Mouse (Mus musculus) kidney, embryonic 15.5 days (tissue): ENCODE data around the gene Asb18. TPM values are rescaled to one million over a fixed set of nuclear protein-coding genes. Genes with fewer than 3 reads are reported as not detected.

Experiments used
- ATAC-seq: fragments of 200-750 bp; cut with Nextera tagmentation; replicated peaks from 2 replicates; pipeline ENCODE4 v1.8.0; 2017; ENCODE audit warnings: moderate TSS enrichment; ENCODE audit not compliant: low FRiP score
- H3K27ac ChIP-seq: fragments of 300-500 bp; sonication (generic); 2 replicates; pipeline ENCODE4 v1.5.1; 2015; ENCODE audit warnings: mild to moderate bottlenecking, inconsistent platforms
- H3K27me3 ChIP-seq: fragments of 300-500 bp; sonication (generic); 2 replicates; pipeline ENCODE4 v1.6.1; 2015; ENCODE audit warnings: inconsistent platforms
- H3K36me3 ChIP-seq: fragments of 300-500 bp; sonication (generic); 2 replicates; pipeline ENCODE4 v1.6.1; 2015; ENCODE audit warnings: inconsistent platforms
- H3K4me1 ChIP-seq: fragments of 300-500 bp; sonication (generic); 2 replicates; pipeline ENCODE4 v1.6.1; 2015; ENCODE audit warnings: inconsistent platforms
- H3K4me2 ChIP-seq: fragments of 300-500 bp; sonication (generic); 2 replicates; pipeline ENCODE4 v1.6.1; 2015; ENCODE audit warnings: moderate library complexity, mild to moderate bottlenecking, inconsistent platforms
- H3K4me3 ChIP-seq: fragments of 300-500 bp; sonication (generic); replicated peaks from 2 replicates; pipeline ENCODE4 v1.5.1; 2015; ENCODE audit warnings: mild to moderate bottlenecking, inconsistent platforms
- H3K9ac ChIP-seq: fragments of 300-500 bp; sonication (generic); 2 replicates; pipeline ENCODE4 v1.6.1; 2015; ENCODE audit warnings: mild to moderate bottlenecking, inconsistent platforms
- H3K9me3 ChIP-seq: fragments of 300-500 bp; sonication (generic); replicated peaks from 2 replicates; pipeline ENCODE4 v1.6.1; 2016; ENCODE audit warnings: inconsistent platforms
- WGBS: fragments of 180-500 bp; shearing (Covaris S2); methylation state at CpG from one replicate; pipeline ENCODE4 v1.1.7; 2015; ENCODE audit warnings: mixed read lengths; 5-methylcytosine and 5-hydroxymethylcytosine counted together
- polyA plus RNA-seq: library from polyadenylated mRNA; unstranded; fragments of >200 nt; fragmentation: Nextera tagmentation; extraction: Ambion mirVana; gene quantifications from 2 replicates; pipeline ENCODE4 v1.2.1, GENCODE M21; 2015

Gene Asb18
- polyA plus RNA-seq, 1 experiment from 2014 or later, result 0.04 TPM

DNA sequence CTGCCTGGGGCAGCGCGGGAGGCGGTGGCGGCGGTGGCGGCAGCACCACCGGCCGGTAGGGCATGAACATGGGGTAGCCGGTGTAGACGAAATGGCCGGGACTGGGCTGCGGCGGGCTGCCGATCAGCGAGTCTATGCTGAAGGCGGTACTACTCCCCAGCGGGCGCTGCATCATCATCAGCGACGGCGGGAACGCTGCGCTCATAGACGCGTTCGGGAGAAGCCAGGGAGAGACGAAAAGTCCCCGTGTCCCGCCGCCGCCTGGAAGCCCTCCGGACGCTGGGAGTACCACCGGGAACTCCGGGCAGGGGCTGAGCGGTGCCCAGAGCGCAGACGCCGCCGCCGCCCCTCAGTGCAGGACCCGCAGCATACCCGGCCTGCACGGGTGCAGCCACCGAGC is 83.9 kb downstream of the Asb18 start:
- Histone ChIP-seq H3K36me3 (no peaks in the 10 kb centered on the region), H3K27me3 (peaks cover 99% of the 10 kb centered on the region), H3K4me2 (peak overlapping the region; percentile 79), H3K4me3 (peak overlapping the region; percentile 47), H3K9ac (peak overlapping the region; percentile 7; the same call in 1 of the 2 replicates), H3K27ac (no peak overlapping the region), H3K4me1 (peaks cover 53% of the 10 kb centered on the region), H3K9me3 (no peaks in the 10 kb centered on the region)
- WGBS, result under 1% methylated on average over 45 of the region's 45 CpGs
- ATAC-seq, result peak; percentile 34

DNA sequence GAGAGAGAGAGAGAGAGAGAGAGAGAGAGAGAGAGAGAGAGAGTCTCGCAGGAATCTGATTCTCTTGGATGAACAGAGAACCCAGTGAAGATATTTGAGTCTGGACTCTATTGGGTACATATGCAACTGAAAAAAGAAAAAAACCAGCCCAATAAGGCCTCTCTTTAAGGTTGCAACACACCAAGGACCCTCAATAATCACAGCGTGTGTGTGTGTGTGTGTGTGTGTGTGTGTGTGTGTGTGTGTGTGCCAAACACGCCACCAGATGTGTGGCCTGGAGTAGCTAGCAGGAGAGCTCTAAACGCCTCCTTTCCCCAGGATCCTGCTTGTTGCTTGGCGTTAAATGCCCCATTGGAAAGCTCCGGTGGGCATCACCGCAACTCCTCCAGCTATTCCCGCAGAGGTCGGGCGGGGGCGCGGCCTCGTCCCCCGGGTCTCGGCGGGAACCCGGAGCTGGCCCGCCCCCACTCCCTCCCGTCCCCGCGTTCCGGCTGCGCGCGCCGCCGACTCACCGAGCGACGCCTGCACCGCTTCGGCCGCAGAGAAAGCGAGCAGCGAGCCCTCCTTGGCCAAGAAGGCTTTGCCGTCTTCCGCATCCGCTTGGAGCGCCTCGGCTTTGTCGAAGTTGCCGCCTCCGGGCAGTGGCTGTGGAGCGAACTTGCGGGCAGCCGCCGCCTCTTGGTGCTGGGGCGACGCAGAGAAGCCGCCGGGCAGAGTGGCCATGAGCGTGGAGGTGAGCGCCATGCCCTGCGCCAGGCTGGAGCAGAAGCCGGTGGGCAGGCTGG is 84.6 kb downstream of the Asb18 start:
- no peaks in the 10 kb centered on the region for H3K36me3 ChIP-seq
- under 1% methylated on average over 55 of the region's 55 CpGs for WGBS
- peak overlapping the region; percentile 79 for H3K4me2 ChIP-seq
- H3K4me1 ChIP-seq, result peaks cover 56% of the 10 kb centered on the region
- H3K9ac ChIP-seq, result no peak overlapping the region; the same call in 1 of the 2 replicates
- ATAC-seq, result 0 out of 2 replicates have a peak, but pooled peaks have one; percentile 16
- H3K4me3 ChIP-seq, result peak overlapping the region; percentile 47
- H3K9me3 ChIP-seq, result no peaks in the 10 kb centered on the region
- H3K27me3 ChIP-seq, result peaks cover 99% of the 10 kb centered on the region
- no peak overlapping the region for H3K27ac ChIP-seq

DNA sequence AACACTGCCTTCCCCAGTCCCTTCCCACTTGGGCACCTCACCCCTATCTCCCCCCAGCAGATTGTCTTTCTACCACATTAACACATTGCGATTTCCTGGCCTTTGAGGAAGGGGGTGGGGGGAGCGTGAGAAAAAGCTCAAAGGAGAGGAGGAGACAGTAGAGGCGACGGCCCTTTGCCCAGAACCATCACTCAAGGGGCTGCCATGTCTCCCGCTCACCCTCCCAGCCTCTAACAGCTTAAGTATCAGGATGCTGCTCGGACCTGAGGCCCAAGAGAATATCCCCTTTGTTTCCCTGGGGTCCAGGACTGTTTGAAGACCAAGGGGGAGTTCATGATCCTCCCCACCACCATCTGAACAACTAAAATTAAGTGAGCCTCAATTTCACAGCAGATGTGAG is 85.3 kb downstream of the Asb18 start:
- ATAC-seq, result no peak
- no peak overlapping the region for H3K27ac ChIP-seq
- peaks cover 99% of the 10 kb centered on the region for H3K27me3 ChIP-seq
- H3K4me1 ChIP-seq, result peaks cover 57% of the 10 kb centered on the region
- H3K4me3 ChIP-seq, result peak overlapping the region; percentile 13; the same call in 1 of the 2 replicates
- H3K9me3 ChIP-seq, result no peaks in the 10 kb centered on the region
- H3K4me2 ChIP-seq, result peak overlapping the region; percentile 39
- no peak overlapping the region for H3K9ac ChIP-seq
- 2% methylated on average over 6 of the region's 6 CpGs for WGBS
- H3K36me3 ChIP-seq, result no peaks in the 10 kb centered on the region

- no peak overlapping the region for H3K27ac ChIP-seq
- no peak for ATAC-seq
- no peak overlapping the region for H3K9ac ChIP-seq
- 8% methylated on average over 25 of the region's 25 CpGs for WGBS
- H3K9me3 ChIP-seq, result no peaks in the 10 kb centered on the region
- H3K4me1 ChIP-seq, result peaks cover 59% of the 10 kb centered on the region
- no peaks in the 10 kb centered on the region for H3K36me3 ChIP-seq
- peak overlapping the region; percentile 13; the same call in 1 of the 2 replicates for H3K4me3 ChIP-seq
- peak overlapping the region; percentile 39 for H3K4me2 ChIP-seq
- H3K27me3 ChIP-seq, result peaks cover 99% of the 10 kb centered on the region
These were observed 85.8 kb downstream of the Asb18 start for GRCm38 (mm10) chr1:89928676-89929075.

- H3K27me3 ChIP-seq, result peaks cover 100% of the 10 kb centered on the region
- peak overlapping the region; percentile 45 for H3K4me3 ChIP-seq
- WGBS, result 1% methylated on average over 36 of the region's 36 CpGs
- no peak overlapping the region for H3K27ac ChIP-seq
- H3K4me1 ChIP-seq, result peaks cover 72% of the 10 kb centered on the region
- peak overlapping the region; percentile 80 for H3K4me2 ChIP-seq
- H3K9me3 ChIP-seq, result no peaks in the 10 kb centered on the region
- ATAC-seq, result no peak
- no peak overlapping the region for H3K9ac ChIP-seq
- H3K36me3 ChIP-seq, result no peaks in the 10 kb centered on the region
These were observed 87.3 kb downstream of the Asb18 start for GRCm38 (mm10) chr1:89927061-89927661.

DNA sequence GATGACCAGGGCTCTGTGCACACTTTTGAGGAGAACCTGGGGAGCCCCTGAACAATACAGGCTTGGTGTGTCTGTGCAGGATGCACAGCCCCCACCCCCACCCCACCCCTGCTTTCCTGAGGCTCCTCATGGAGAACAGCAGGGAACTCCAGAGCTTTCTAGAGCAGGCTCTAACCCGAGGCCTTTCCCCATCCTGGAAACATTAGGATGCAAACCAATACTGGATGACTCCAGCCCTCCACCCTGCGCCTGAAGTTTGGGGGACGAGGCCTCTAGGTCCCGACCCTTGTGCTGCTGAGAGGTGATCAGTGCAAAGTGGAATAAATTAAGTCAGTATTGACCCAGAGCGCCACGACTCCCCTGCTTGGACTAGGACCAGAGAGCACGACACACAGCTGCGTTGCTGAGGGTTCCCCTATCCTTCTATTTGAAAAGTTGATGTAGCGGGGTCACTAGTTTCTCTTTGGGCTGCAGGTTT is 87.8 kb downstream of the Asb18 start:
- Histone ChIP-seq H3K27ac (no peak overlapping the region), H3K9me3 (no peaks in the 10 kb centered on the region), H3K4me2 (peak overlapping the region; percentile 80), H3K27me3 (peaks cover 100% of the 10 kb centered on the region), H3K4me3 (peak overlapping the region; percentile 45), H3K36me3 (no peaks in the 10 kb centered on the region), H3K9ac (no peak overlapping the region), H3K4me1 (peaks cover 76% of the 10 kb centered on the region)
- 9% methylated on average over 9 of the region's 9 CpGs for WGBS
- ATAC-seq, result no peak

- H3K9ac ChIP-seq, result no peak overlapping the region
These were observed 88.8 kb downstream of the Asb18 start for GRCm38 (mm10) chr1:89925501-89926190.

DNA sequence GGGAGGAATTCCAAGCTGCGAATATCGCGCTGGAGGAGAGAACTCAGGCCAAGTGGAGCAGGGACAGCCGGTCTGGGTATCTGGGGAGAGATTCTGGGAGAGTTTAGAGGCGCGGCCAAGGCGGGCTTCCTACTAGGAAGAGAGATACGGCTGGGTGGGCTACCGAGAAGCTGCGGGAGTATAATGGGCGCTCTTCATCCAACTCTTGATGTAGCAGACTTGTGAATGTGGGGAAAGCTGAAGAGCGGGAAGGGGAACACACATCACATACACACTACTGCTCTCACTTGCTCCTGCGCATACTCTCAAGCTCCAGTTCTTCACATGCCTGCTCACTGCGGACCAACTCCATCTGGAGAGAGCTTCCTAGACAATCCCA is 90.8 kb downstream of the Asb18 start:
- Histone ChIP-seq H3K4me2 (peak overlapping the region; percentile 48), H3K9ac (no peak overlapping the region), H3K36me3 (no peaks in the 10 kb centered on the region), H3K4me3 (peak overlapping the region; percentile 25; the same call in 1 of the 2 replicates), H3K9me3 (no peaks in the 10 kb centered on the region), H3K27ac (no peak overlapping the region), H3K27me3 (peaks cover 100% of the 10 kb centered on the region), H3K4me1 (peaks cover 48% of the 10 kb centered on the region)
- WGBS, result 11% methylated on average over 14 of the region's 14 CpGs
- ATAC-seq, result no peak

More at GRCm38 (mm10) chr1:89925501-89926190, 88.8 kb downstream of the Asb18 start:
- Histone ChIP-seq H3K4me3 (no peak overlapping the region), H3K4me2 (no peak overlapping the region), H3K27me3 (peaks cover 100% of the 10 kb centered on the region), H3K4me1 (peaks cover 66% of the 10 kb centered on the region), H3K27ac (no peak overlapping the region), H3K36me3 (no peaks in the 10 kb centered on the region), H3K9me3 (no peaks in the 10 kb centered on the region)
- no peak for ATAC-seq
- WGBS, result 19% methylated on average over 12 of the region's 12 CpGs

DNA sequence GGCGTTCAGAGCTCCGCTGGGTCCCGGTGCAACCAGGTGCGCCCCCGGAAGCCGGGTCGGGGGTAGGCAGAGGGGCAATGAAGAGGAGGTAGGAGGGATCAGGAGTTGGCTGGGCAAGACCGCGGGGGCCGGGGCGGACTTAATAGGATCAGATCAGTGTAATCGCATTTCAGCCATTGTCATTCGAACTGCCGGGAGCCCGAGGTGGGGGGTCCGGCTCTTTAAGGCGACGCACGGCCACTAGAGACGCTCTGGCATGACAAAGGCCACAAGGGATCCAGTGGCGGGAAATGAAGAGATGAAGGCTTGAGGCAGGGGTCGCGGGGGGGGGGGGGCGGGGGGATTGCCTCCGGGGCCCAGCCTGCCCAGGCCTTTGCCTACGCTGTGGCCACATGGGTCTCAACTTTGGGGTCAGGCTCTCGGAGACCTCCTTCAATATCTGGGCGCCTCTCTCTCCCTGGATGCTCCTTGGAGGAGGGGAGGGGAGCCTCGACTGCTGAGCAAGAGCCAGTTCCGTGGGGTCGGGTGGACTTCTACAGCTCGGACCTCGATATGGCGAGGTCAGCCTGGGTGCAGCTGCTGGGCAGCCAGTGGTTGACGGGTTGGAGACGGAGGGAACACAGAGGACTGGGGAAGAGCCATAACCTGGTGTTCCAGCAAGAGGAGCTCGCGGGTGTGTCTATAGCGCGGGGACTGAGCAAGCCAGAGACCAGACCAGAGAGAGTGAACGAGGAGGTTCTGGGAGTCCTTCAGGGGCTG is 91.4 kb downstream of the Asb18 start:
- 2% methylated on average over 41 of the region's 41 CpGs for WGBS
- H3K4me1 ChIP-seq, result peaks cover 45% of the 10 kb centered on the region
- no peaks in the 10 kb centered on the region for H3K36me3 ChIP-seq
- peaks cover 100% of the 10 kb centered on the region for H3K27me3 ChIP-seq
- ATAC-seq, result no peak
- H3K9ac ChIP-seq, result no peak overlapping the region
- H3K27ac ChIP-seq, result no peak overlapping the region
- H3K9me3 ChIP-seq, result no peaks in the 10 kb centered on the region
- H3K4me3 ChIP-seq, result peak overlapping the region; percentile 25
- peak overlapping the region; percentile 48 for H3K4me2 ChIP-seq

GRCm38 (mm10) chr1:89922282-89922681 is 92.2 kb downstream of the Asb18 start:
- no peak for ATAC-seq
- Histone ChIP-seq H3K9ac (no peak overlapping the region), H3K27me3 (peaks cover 100% of the 10 kb centered on the region), H3K36me3 (no peaks in the 10 kb centered on the region), H3K4me3 (no peak overlapping the region), H3K4me1 (peaks cover 39% of the 10 kb centered on the region), H3K9me3 (no peaks in the 10 kb centered on the region), H3K4me2 (peak overlapping the region; percentile 48; the same call in 1 of the 2 replicates), H3K27ac (no peak overlapping the region)
- WGBS, result 2% methylated on average over 7 of the region's 7 CpGs

DNA sequence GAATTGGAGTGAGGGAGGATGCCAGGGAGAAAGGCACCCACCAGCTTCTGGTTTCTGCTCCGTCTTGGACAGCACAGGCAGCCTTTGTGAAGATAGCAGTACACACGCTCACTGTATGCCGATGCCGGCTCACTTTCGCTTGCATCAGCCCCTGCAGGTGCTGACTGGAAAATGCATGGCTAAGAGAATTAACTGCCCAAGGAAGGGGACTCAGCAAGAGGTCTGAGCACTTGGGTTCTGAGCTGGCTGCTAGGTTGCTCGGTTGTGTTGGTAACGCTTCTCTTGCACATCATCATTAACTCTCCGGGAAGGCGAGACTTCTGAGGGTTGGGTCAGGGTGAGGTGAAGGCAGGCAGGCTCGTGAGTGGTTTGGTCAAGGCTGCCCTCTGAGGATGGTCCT is 92.7 kb downstream of the Asb18 start:
- H3K27me3 ChIP-seq, result peaks cover 100% of the 10 kb centered on the region
- no peak for ATAC-seq
- no peak overlapping the region for H3K27ac ChIP-seq
- 4% methylated on average over 10 of the region's 10 CpGs for WGBS
- 0 out of 2 replicates have a peak overlapping the region, but pooled peaks have one; percentile 48 for H3K4me2 ChIP-seq
- H3K36me3 ChIP-seq, result no peaks in the 10 kb centered on the region
- no peak overlapping the region for H3K9ac ChIP-seq
- H3K4me1 ChIP-seq, result peaks cover 35% of the 10 kb centered on the region
- H3K4me3 ChIP-seq, result no peak overlapping the region
- no peaks in the 10 kb centered on the region for H3K9me3 ChIP-seq
